Mouse (Mus musculus) thymus, adult 2 months (tissue): ENCODE data around the gene Tnfrsf19.

Experiments used
- CTCF ChIP-seq: fragments of 200-500 bp; IDR thresholded peaks from 2 replicates; pipeline ENCODE4 v1.5.1; 2012; ENCODE audit warnings: mild to moderate bottlenecking, control low read depth, low read length, moderate library complexity, borderline replicate concordance; ENCODE audit not compliant: control insufficient read depth, poor library complexity, insufficient read depth; ENCODE audit errors: extremely low read depth
- POLR2A ChIP-seq: fragments of 200-500 bp; IDR thresholded peaks from 2 replicates; pipeline ENCODE4 v1.6.1; 2012; ENCODE audit warnings: mild to moderate bottlenecking, low read length, control low read depth, moderate library complexity; ENCODE audit not compliant: control insufficient read depth, poor library complexity, insufficient read depth; ENCODE audit errors: extremely low read depth

DNA sequence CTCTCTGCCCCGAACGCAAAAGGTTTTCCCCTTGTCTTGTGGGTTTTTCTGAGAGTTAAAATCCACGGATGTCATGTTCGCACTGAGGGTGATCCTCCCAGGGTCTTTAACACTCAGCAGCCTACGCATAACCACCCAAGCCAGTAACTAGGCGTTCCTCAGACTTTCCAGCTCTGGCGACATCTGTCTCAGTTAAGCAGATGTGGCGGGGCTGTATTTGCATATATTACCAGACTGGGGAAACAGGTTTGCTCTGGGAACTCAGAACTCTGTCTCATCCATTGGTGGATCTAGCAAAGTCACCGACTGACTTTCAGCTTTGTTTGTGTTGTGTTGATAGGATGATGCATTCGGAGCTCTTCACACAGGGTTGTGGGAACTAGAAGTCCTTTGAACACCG is 10.7 kb upstream of the Tnfrsf19 start:
- TF ChIP-seq CTCF (no peak), POLR2A (no peak)
